Mouse (Mus musculus) liver, embryonic 14.5 days (tissue): Measurements from ENCODE around the gene Tmem151b. TPM values are rescaled to one million over a fixed set of nuclear protein-coding genes. Genes with fewer than 3 reads are reported as not detected.

Experiments
- ATAC-seq: fragments of 200-750 bp; cut with Nextera tagmentation; 2 replicates; pipeline ENCODE4 v1.8.0; 2017; ENCODE audit warnings: moderate number of reproducible peaks, mild to moderate bottlenecking, moderate library complexity; ENCODE audit not compliant: insufficient read depth
- DNase-seq, 3 experiments: peaks; one replicate each; pipeline ENCODE4 v3.0.0-alpha.2; 2012 to 2013; ENCODE audit warnings: low read depth in 3 of 3, low spot score in 3 of 3
- H3K27ac ChIP-seq: fragments of 300-500 bp; sonication (generic); 2 replicates; pipeline ENCODE4 v1.5.1; 2014; ENCODE audit warnings: moderate library complexity, mild to moderate bottlenecking, control low read depth, inconsistent platforms
- H3K27me3 ChIP-seq: fragments of 300-500 bp; sonication (generic); 2 replicates; pipeline ENCODE4 v1.6.1; 2014; ENCODE audit warnings: mild to moderate bottlenecking, low read length, moderate library complexity; ENCODE audit not compliant: control insufficient read depth, insufficient read depth
- H3K36me3 ChIP-seq: fragments of 300-500 bp; sonication (generic); replicated peaks from 2 replicates; pipeline ENCODE4 v1.6.1; 2014; ENCODE audit warnings: low read depth; ENCODE audit not compliant: control insufficient read depth, insufficient read depth
- H3K4me1 ChIP-seq, 2 experiments: fragments of 200-500 bp in 1 of 2; fragments of 300-500 bp in 1 of 2; sonication (generic) in 1 of 2; replicated peaks; 2 replicates each; pipeline ENCODE4 v1.6.1; 2012 to 2014; ENCODE audit warnings: antibody characterized with exemption in 1 of 2, inconsistent platforms in 1 of 2, low read length in 1 of 2; ENCODE audit not compliant: control insufficient read depth in 2 of 2, insufficient read depth in 2 of 2
- H3K4me2 ChIP-seq: fragments of 300-500 bp; sonication (generic); 2 replicates; pipeline ENCODE4 v1.6.1; 2014; ENCODE audit warnings: low read depth, mild to moderate bottlenecking, control low read depth, moderate library complexity
- H3K4me3 ChIP-seq, 2 experiments: fragments of 200-500 bp in 1 of 2; fragments of 300-500 bp in 1 of 2; sonication (generic) in 1 of 2; 2 replicates each; pipeline ENCODE4 v1.5.1; 2012 to 2014; ENCODE audit warnings: low read depth in 2 of 2, low read length in 2 of 2, mild to moderate bottlenecking in 2 of 2, control low read depth in 1 of 2, inconsistent platforms in 1 of 2, moderate library complexity in 1 of 2; ENCODE audit not compliant: insufficient read depth in 1 of 2
- H3K9ac ChIP-seq: fragments of 300-500 bp; sonication (generic); replicated peaks from 2 replicates; pipeline ENCODE4 v1.6.1; 2014; ENCODE audit warnings: mild to moderate bottlenecking, control low read depth, moderate library complexity
- H3K9me3 ChIP-seq: fragments of 300-500 bp; sonication (generic); 2 replicates; pipeline ENCODE4 v1.6.1; 2016; ENCODE audit warnings: low read length, mixed read lengths; ENCODE audit not compliant: control insufficient read depth
- CTCF ChIP-seq: IDR thresholded peaks from 2 replicates; pipeline ENCODE4 v1.5.1; 2016; ENCODE audit warnings: antibody characterized with exemption, low read depth, control low read depth
- EP300 ChIP-seq: IDR thresholded peaks from 2 replicates; pipeline ENCODE4 v1.6.1; 2016; ENCODE audit warnings: antibody characterized with exemption, low read depth
- WGBS: fragments of 180-500 bp; shearing (Covaris S2); extraction: QIAGEN DNeasy Blood & Tissue Kit; methylation state at CpG from one replicate; pipeline ENCODE4 v1.1.7; 2014; ENCODE audit not compliant: insufficient replicate concordance; 5-methylcytosine and 5-hydroxymethylcytosine counted together
- polyA plus RNA-seq, 2 experiments: library from polyadenylated mRNA; depleted of rRNA in 1 of 2; stranded (reverse) in 1 of 2; unstranded in 1 of 2; fragments of >200 nt; fragmentation: Nextera tagmentation in 1 of 2; extraction: Ambion mirVana in 1 of 2; gene quantifications; 2 replicates each; pipeline versions ENCODE4 v1.2.1 to v1.2.3; 2012 to 2014

Gene Tmem151b
- polyA plus RNA-seq, 2 experiments, result 0.08 TPM; not detected in 1

DNA sequence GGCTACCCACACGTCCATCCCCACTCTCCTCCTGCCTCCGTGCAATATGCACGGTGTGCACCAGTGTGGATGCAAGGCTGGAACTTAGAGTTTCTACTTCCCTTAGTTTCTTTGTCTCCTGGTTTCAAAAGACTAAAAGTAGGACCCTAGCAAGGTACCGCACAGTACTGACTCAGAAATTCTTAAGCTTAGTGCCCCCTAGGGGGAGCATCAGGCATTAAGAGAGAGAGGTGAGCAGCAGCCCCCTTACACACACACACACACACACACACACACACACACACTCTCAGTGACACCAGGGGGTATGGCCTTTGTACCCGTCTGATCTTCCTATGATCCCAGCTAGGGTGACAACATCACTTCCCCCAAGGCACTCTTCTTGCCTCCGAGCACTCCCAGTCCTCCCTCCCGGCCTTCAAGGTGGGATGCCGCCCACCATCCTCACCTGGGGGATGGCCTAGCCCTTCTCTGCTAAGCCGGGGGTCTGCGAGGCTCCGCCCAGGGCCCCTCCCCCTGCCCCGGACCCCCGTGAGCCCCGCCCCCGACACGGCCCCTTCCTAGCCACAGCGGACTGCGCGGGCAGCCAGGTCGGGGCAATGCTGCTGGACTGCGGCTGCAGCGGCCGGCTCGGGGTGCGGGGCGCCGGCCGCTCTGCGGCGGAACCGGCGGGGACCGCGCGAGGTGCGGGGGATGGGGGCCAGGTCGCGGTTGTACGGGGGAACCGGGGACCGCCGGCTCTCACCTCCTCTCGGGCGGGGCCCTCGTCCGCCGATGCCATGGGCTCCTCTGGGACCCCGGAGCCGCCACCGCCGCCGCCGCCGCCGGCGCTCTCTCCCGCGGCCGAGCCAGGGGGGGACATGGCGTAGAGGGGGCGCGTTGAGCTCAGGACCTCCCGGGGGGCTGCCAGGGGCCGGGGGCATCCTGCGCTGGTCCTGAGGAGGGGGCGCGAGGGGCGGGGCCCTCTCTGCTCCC is 650 bp downstream of the Tmem151b start:
- H3K36me3 ChIP-seq, result no peaks in the 10 kb centered on the region
- WGBS, result 4% methylated on average over 62 of the region's 68 CpGs
- H3K9ac ChIP-seq, result no peak overlapping the region
- no peak for DNase-seq
- 0 out of 4 replicates have a peak, but pooled peaks cover 0 to 2% of the 10 kb centered on the region in 2 experiments for H3K4me1 ChIP-seq
- ATAC-seq, result no peak
- no peaks in the 10 kb centered on the region for H3K9me3 ChIP-seq
- no peak overlapping the region for H3K27ac ChIP-seq
- peak overlapping the region; percentile 57 for H3K4me2 ChIP-seq
- TF ChIP-seq CTCF, result peak; percentile 23; the same call in 1 of the 2 replicates
- no peak for TF ChIP-seq EP300
- peak overlapping the region; percentile 2 to 33; a peak in 2 of 4 replicates for H3K4me3 ChIP-seq
- H3K27me3 ChIP-seq, result peaks cover 79% of the 10 kb centered on the region

DNA sequence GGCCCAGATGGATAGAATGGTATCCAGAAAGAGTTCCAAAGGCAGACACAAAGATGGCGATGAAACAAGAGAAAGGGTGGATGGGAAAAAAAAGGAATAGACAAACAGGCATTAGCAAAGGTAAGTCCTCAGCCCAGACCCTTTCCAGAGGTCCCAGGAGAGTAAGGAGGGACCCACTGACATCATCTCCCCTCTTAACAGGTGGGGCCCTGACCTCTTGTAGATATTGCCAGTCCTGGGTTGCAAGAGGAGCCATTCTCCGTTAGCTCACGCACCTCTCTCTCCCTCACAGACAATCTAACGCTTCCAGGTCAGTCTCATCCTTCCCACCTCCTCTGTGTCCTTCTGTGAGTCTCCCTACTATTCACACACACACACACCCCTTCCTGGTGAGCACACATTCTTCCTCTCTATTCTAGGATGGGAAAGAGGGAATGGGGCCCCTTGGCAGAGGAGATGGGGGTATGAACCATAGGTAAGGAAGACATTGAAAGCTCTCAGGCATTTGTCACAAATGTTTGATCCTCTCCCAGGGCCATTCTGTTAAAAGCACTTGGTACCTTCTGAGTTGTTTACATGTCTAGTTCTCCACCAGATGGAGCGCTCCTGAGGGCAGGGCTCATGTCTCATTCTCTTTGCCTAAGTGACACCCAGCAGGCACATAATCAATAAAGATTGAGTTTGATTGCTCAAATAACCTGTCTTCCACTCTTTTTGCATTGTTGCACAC is 1.9 kb downstream of the Tmem151b start:
- Histone ChIP-seq H3K27me3 (peaks cover 90% of the 10 kb centered on the region), H3K4me1 (0 out of 4 replicates have a peak, but pooled peaks cover 0 to 2% of the 10 kb centered on the region in 2 experiments), H3K4me3 (no peak overlapping the region), H3K36me3 (no peaks in the 10 kb centered on the region), H3K4me2 (no peak overlapping the region), H3K9ac (no peak overlapping the region), H3K27ac (no peak overlapping the region), H3K9me3 (no peaks in the 10 kb centered on the region)
- WGBS, result 47% methylated on average over 5 of the region's 5 CpGs
- DNase-seq, result no peak
- no peak for ATAC-seq
- TF ChIP-seq EP300, result no peak
- no peak for TF ChIP-seq CTCF

DNA sequence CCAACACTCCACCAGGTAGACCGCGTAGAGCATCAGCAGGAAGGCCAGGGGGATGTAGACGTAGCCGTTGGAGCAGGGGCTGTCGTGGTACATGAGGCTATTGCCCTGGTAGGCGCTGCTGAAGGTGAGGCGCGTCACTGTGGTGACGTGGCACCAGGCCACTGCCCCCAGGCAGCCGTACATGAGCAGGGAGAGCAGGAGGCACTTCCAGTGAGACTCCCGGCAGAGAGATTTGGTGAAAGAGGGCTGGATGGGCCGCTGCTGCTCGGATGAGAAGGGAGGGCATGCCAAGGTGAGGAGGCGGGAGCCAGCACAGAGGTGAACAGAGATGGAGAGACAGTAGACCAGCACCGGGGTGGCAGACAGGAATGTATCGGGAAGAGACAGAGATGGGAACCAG is 2.5 kb downstream of the Tmem151b start:
- H3K36me3 ChIP-seq, result no peaks in the 10 kb centered on the region
- ATAC-seq, result no peak
- TF ChIP-seq EP300 (no peak), CTCF (no peak)
- H3K9ac ChIP-seq, result no peak overlapping the region
- no peak for DNase-seq
- H3K27ac ChIP-seq, result no peak overlapping the region
- H3K4me2 ChIP-seq, result no peak overlapping the region
- 0 out of 4 replicates have a peak, but pooled peaks cover 0 to under 1% of the 10 kb centered on the region in 2 experiments for H3K4me1 ChIP-seq
- H3K4me3 ChIP-seq, result no peak overlapping the region
- no peaks in the 10 kb centered on the region for H3K9me3 ChIP-seq
- H3K27me3 ChIP-seq, result peaks cover 90% of the 10 kb centered on the region
- WGBS, result 55% methylated on average over 16 of the region's 16 CpGs

DNA sequence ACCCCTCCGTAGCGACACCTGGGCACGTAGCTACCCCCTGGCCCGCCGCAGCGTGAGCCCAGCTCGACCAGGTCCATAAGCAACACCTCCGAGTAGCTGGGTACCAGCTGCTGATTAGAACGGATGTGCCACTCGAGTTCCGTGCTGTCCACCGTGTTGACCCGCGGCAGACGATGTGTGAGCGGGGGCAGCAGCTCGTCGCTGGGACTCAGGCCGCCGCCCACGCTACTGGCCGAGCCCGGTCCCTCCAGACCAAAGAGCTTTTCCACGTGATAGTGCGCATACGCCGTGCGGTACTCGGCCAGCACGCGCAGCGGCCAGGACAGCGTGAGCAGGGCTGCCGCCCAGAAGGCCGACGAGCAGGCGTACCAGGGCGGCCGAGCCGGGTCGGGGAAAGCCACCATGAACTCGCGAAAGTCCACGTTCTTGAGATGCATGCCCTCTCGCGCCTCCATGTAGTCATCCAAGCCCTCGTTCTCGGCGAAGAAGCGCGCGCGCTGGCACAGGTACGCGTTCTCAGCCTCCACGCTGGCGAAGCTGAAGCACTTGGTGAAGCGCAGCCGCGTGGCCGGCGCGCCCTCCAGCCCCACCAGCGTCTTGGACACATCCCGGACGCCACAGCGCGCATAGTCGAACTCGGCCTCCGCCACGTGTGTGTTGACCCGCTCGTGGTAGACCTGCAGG is 4.1 kb downstream of the Tmem151b start:
- Histone ChIP-seq H3K9ac (no peak overlapping the region), H3K27me3 (peaks cover 77% of the 10 kb centered on the region), H3K4me1 (no peaks in the 10 kb centered on the region), H3K36me3 (no peaks in the 10 kb centered on the region), H3K9me3 (no peaks in the 10 kb centered on the region), H3K4me2 (no peak overlapping the region), H3K27ac (no peak overlapping the region), H3K4me3 (no peak overlapping the region)
- 3% methylated on average over 74 of the region's 74 CpGs for WGBS
- DNase-seq (no peak), ATAC-seq (no peak)
- TF ChIP-seq CTCF (no peak), EP300 (no peak)
